Mouse (Mus musculus): ENCODE data around the gene Raph1. TPM values are rescaled to one million over a fixed set of nuclear protein-coding genes. Genes with fewer than 3 reads are reported as not detected.
"Not testable (repeated sequence)": the region's sequence is repeated elsewhere in the genome, so short reads cannot be mapped to it uniquely, and the experiment has no call there.

Raph1 gene
- polyA plus RNA-seq, 1 experiment from 2014 or later, result 23.4 TPM

DNA sequence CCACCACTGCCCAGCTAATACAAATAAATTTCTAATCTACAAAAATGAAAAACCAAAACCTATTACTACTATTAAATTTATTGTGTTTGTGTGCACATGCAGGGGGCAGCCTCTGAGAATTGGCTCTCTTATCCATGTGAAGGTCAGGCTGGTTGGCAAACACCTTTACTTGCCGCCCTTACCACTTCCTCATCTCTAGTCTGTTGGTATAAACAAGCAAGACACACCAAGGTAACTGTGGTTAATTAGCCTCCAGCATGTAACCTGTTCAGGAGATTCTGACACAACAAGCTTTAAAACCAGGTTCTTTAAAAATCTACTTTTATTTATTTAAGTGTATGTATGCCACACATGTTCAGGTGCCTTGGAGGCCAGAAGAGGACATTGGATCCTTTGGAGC, 84.0 kb downstream of the Raph1 start:
- Histone ChIP-seq H3K4me2 (replicated peaks) (no peak overlapping the region), H3K9ac (no peak overlapping the region), H3K27me3 (no peaks in the 10 kb centered on the region), H3K27ac (no peak overlapping the region), H3K4me3 (no peak overlapping the region), H3K4me1 (no peaks in the 10 kb centered on the region), H3K36me3 (peaks cover 15% of the 10 kb centered on the region; the same call in 1 of the 2 replicates), H3K9me3 (no peaks in the 10 kb centered on the region)
- 97% methylated on average over 1 of the region's 1 CpGs for WGBS
- no peak for ATAC-seq (ENCODE audit: insufficient number of reproducible peaks, insufficient read depth, low FRiP score, low TSS enrichment)

DNA sequence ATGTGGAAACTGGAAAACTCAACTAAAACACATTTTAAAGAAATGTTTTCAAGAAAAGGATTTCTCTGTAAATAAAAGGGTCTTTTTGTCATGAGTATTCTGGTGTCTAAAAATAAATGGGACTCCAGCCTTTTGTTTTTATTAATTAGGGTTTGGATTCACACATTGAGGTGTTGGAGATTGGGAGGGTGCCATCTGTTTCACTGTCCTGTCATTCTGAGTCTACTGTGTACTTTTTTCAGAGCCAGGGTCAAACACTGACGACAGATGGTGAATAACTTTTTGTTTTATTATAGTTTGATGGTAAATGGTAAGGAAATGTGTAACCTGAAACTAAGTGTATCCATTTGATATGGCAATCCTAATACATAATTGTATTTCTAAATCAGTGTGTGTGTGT, 85.3 kb downstream of the Raph1 start:
- WGBS, result 59% methylated on average over 1 of the region's 1 CpGs
- ATAC-seq (ENCODE audit: insufficient number of reproducible peaks, insufficient read depth, low FRiP score, low TSS enrichment), result no peak

DNA sequence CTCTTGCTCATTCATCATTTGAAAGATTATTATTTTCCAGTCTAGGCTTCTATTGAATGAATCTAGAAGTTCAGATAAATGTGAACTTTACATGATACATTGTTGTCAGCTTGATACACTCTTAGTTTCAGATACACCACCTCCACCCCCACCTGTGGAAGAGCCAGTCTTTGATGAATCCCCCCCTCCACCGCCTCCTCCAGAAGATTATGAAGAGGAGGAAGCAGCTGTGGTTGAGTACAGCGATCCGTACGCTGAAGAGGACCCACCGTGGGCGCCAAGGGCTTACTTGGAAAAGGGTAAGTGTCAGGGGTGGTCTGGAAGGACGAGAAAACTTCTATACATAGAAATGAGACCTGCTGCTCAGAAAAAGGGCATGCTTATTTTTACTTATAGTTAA, 96.4 kb downstream of the Raph1 start:
- H3K27ac ChIP-seq, result no peak overlapping the region
- H3K9me3 ChIP-seq, result no peaks in the 10 kb centered on the region
- H3K36me3 ChIP-seq, result peaks cover 19% of the 10 kb centered on the region
- H3K4me1 ChIP-seq, result no peaks in the 10 kb centered on the region
- no peak overlapping the region for H3K4me2 ChIP-seq (replicated peaks)
- 91% methylated on average over 7 of the region's 7 CpGs for whole genome bisulfite sequencing
- H3K4me3 ChIP-seq, result no peak overlapping the region
- no peak overlapping the region for H3K9ac ChIP-seq
- no peaks in the 10 kb centered on the region for H3K27me3 ChIP-seq
- ATAC-seq (ENCODE audit: insufficient number of reproducible peaks, insufficient read depth, low FRiP score, low TSS enrichment), result no peak

More for the DNA sequence above, 85.3 kb downstream of the Raph1 start:
- Histone ChIP-seq H3K36me3 (peaks cover 27% of the 10 kb centered on the region), H3K4me2 (replicated peaks) (no peak overlapping the region), H3K9ac (no peak overlapping the region), H3K9me3 (no peaks in the 10 kb centered on the region), H3K4me3 (no peak overlapping the region), H3K27ac (no peak overlapping the region), H3K4me1 (no peaks in the 10 kb centered on the region), H3K27me3 (no peaks in the 10 kb centered on the region)

DNA sequence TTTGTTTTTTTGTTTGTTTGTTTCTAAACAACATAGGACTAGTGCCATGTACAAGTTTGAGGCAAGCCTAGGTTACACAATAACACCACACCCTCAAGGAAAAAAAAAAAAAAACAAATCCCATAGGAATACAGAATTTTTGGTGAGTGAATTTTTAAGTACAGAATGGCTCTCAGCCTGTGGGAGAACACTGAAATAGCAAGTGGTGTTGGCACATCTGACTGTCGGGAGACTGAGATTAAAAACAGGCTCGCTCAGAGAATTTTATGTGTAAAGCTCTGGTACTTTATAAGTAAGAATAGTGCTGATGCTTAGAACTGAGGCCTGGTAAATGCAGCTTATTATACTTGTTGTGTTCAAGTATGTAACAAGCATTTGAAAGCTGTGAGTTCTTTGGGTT, 97.4 kb downstream of the Raph1 start:
- Histone ChIP-seq H3K9ac (no peak overlapping the region), H3K4me2 (replicated peaks) (no peak overlapping the region), H3K27ac (no peak overlapping the region), H3K27me3 (no peaks in the 10 kb centered on the region), H3K9me3 (no peaks in the 10 kb centered on the region), H3K4me1 (no peaks in the 10 kb centered on the region), H3K4me3 (no peak overlapping the region), H3K36me3 (peaks cover 23% of the 10 kb centered on the region)
- ATAC-seq (ENCODE audit: insufficient number of reproducible peaks, insufficient read depth, low FRiP score, low TSS enrichment), result no peak
- 84% methylated on average over 2 of the region's 2 CpGs for WGBS

DNA sequence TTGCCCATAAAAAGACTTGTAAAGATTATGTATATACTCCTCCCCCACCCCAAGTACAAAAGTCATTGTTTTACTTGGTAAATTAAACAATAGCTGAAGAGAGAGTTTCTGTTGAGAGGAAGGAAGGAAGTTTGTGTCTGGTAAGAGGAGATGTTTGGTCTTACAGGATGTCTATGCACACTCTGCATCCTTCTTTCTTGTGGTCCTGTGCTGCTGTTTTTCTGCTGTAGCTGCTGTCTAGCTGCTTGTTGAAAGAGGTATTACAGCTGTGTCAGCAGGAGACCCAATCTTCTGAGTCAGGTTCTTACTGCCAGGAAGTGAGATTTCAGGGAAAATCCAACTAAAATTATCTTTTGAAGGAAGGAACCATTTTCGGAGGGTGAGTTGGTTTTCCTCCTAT, 106.3 kb downstream of the Raph1 start:
- H3K9me3 ChIP-seq, result no peaks in the 10 kb centered on the region
- peaks cover 5% of the 10 kb centered on the region; the same call in 1 of the 2 replicates for H3K36me3 ChIP-seq
- H3K27ac ChIP-seq, result no peak overlapping the region
- H3K4me3 ChIP-seq, result no peak overlapping the region
- H3K9ac ChIP-seq, result no peak overlapping the region
- H3K4me1 ChIP-seq, result no peaks in the 10 kb centered on the region
- H3K27me3 ChIP-seq, result no peaks in the 10 kb centered on the region
- no peak for ATAC-seq (ENCODE audit: insufficient number of reproducible peaks, insufficient read depth, low FRiP score, low TSS enrichment)
- WGBS, result 87% methylated on average over 1 of the region's 1 CpGs
- H3K4me2 ChIP-seq (replicated peaks), result no peak overlapping the region

DNA sequence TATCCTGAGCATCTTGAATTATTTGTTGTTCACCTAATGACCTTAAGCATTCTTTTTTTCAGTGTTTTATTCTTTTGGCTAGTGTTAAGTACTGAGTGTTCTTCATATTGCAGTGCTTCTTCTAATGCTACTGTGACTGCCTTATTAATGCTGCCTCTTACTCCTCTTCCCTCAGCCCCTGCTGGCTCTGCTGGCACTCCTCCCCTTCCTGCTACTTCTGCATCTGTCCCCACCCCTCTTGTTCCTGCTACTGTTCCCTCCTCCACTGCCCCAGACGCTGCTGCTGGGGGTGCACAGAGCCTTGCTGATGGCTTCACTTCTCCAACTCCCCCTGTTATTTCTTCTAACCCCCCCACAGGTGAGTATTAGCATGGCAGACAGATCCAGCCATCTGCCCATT, 117.0 kb downstream of the Raph1 start:
- WGBS, result 27% methylated on average over 1 of the region's 1 CpGs
- Histone ChIP-seq H3K4me1 (no peaks in the 10 kb centered on the region), H3K4me3 (no peak overlapping the region), H3K27me3 (no peaks in the 10 kb centered on the region), H3K27ac (no peak overlapping the region), H3K36me3 (peaks cover 7% of the 10 kb centered on the region; the same call in 1 of the 2 replicates), H3K9me3 (no peaks in the 10 kb centered on the region), H3K4me2 (replicated peaks) (no peak overlapping the region), H3K9ac (no peak overlapping the region)
- ATAC-seq (ENCODE audit: insufficient number of reproducible peaks, insufficient read depth, low FRiP score, low TSS enrichment), result no peak

- Histone ChIP-seq H3K4me2 (replicated peaks) (no peak overlapping the region), H3K4me1 (no peaks in the 10 kb centered on the region), H3K9ac (no peak overlapping the region), H3K4me3 (no peak overlapping the region), H3K27ac (no peak overlapping the region), H3K9me3 (no peaks in the 10 kb centered on the region), H3K27me3 (no peaks in the 10 kb centered on the region), H3K36me3 (peaks cover 3% of the 10 kb centered on the region; the same call in 1 of the 2 replicates)
- ATAC-seq (ENCODE audit: insufficient number of reproducible peaks, insufficient read depth, low FRiP score, low TSS enrichment), result no peak
- WGBS, result 85% methylated on average over 12 of the region's 12 CpGs
These were observed 119.8 kb downstream of the Raph1 start for GRCm38 (mm10) chr1:60447067-60447466.

DNA sequence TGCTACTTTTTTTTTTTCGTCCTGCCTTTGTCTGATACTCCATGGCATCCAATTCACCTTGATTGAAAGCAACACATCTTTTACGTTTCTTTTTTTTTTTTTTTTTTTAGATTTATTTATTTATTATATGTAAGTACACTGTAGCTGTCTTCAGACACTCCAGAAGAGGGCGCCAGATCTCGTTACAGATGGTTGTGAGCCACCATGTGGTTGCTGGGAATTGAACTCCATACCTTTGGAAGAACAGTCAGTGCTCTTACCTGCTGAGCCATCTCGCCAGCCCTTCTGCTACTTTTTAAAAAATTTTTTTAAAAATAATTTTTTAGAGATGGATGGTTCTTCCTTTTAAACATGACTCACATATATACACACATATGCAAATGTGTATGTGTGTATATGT, 125.5 kb downstream of the Raph1 start:
- H3K36me3 ChIP-seq, H3K27ac ChIP-seq: not testable (repeated sequence)

GRCm38 (mm10) chr1:60432497-60432896, 134.4 kb downstream of the Raph1 start:
- Histone ChIP-seq H3K36me3 (no peaks in the 10 kb centered on the region), H3K27ac (no peak overlapping the region), H3K4me3 (no peak overlapping the region), H3K9me3 (no peaks in the 10 kb centered on the region), H3K9ac (no peak overlapping the region), H3K27me3 (no peaks in the 10 kb centered on the region), H3K4me1 (no peaks in the 10 kb centered on the region), H3K4me2 (replicated peaks) (no peak overlapping the region)
- ATAC-seq (ENCODE audit: insufficient number of reproducible peaks, insufficient read depth, low FRiP score, low TSS enrichment), result no peak
- WGBS, result 31% methylated on average over 1 of the region's 1 CpGs

More for the DNA sequence above, 125.5 kb downstream of the Raph1 start:
- not testable (repeated sequence) for H3K27me3 ChIP-seq; H3K9me3 ChIP-seq; H3K9ac ChIP-seq; H3K4me2 ChIP-seq (replicated peaks); H3K4me3 ChIP-seq; H3K4me1 ChIP-seq; ATAC-seq (ENCODE audit: insufficient number of reproducible peaks, insufficient read depth, low FRiP score, low TSS enrichment)
- WGBS, result 71% methylated on average over 5 of the region's 5 CpGs

Small RNA genes lying within 50 kb of the gene (microRNA-seq; reads per million reads assigned to microRNA genes)
- gene Gm23762, result not detected

Other genes starting within 250 kb of the Raph1 start
- 20.6 and 21.8 TPM in 2 replicates for gene Cyp20a1, start 223.8 kb downstream of the Raph1 start, polyA plus RNA-seq (2016; fragmentation: Nextera tagmentation; extraction: Ambion mirVana)
- 32.0 and 32.2 TPM in 2 replicates for gene Abi2, start 157.5 kb downstream of the Raph1 start, polyA plus RNA-seq (2016; fragmentation: Nextera tagmentation; extraction: Ambion mirVana)
- gene Cd28, start 149.7 kb upstream of the Raph1 start, polyA plus RNA-seq (2016; fragmentation: Nextera tagmentation; extraction: Ambion mirVana), result 0.14 and 0.27 TPM in 2 replicates

Data from embryonic facial prominence, embryonic 12.5 days (tissue).